Mouse (Mus musculus): ENCODE measurements around the gene Creb5. TPM values are rescaled to one million over a fixed set of nuclear protein-coding genes. Genes with fewer than 3 reads are reported as not detected.

Creb5 gene
- total RNA-seq, 1 experiment from 2014 or later: 3.4 TPM

DNA sequence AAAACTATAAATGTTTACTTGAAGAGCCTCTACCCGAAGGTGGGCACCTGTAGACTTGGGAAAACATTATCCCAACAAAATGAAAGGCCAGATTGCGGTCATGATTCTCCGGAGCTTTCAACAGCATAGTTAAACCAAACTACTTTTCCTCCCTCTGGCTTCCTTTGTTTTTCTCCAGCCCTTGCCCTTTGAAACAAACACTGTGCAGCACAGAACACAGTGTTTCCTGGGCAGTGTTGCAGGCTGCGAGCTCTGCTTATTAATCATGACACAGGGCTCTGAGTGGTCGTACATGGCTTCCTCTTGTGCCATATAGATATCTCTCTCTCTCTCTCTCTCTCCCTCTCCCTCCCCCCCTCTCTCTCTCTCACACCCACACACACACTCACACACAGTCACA is 206.8 kb downstream of the Creb5 start:
- DNase-seq: no peak

GRCm38 (mm10) chr6:53495667-53496066 is 208.6 kb downstream of the Creb5 start:
- DNase-seq: no peak

- DNase-seq: peak; percentile 65
Measured at GRCm38 (mm10) chr6:53496325-53496753, 209.3 kb downstream of the Creb5 start.

DNA sequence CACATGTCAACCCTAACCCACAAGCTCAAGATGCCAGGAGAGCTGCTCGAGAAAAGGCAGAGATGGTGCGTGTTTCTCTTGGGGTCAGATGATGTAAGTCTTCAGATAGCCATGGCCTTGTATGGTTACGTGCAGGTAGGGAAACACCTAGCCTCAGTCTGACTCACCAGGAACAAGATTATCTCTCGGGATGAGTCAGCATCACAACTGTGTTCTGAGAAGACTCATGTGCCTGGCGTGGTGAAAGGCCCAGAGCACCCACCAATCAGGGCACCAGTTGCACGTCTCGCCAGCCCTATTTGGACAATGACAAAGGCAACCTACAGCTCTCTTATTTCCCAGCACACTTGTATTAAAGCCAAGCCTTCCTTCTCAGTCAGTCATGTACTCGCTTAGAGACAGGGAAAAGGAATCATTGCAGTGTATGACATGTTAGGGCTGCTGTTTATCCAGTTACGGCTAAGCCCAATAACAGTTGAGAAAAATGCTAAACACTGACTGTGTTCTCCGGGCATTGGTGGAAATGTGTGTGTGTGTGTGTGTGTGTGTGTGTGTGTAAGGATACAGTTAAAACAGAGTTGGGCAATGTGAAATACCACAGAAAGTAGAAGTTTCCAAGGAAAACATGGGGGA is 210.9 kb downstream of the Creb5 start:
- DNase-seq: no peak

DNA sequence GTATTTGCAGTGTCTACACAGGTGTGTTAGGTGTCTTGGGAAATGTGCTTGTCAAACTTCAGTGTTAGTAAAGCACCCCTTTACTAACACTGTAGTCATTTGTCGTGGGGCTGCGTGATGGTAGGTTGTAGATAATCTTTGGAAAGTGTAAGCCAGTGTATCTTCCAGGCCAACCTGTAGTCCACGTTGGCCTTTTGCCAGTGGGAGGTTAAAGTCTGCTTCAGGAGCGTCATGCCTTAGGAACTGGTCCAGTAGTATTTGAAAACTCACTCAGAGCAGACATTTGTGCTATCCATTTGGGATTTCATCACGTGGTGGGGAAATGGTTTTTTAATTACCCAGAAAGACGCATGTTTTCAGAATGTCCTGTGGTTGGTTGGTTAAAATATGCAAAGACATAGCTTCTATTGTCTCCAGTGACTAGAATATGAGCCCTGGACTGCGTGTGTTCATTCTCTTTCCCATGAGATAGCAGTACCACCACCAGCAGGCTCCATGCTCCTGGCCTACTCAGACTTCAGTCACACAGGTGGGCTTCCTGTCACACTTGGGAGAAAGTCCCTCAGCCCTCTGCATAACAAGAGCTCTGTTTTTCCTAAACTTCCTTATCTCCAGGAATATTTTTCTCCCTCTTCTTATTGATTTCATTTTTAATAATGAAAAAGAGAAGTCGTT is 212.7 kb downstream of the Creb5 start:
- DNase-seq: no peak

- no peak for DNase-seq
Measured at GRCm38 (mm10) chr6:53501236-53501635, 214.2 kb downstream of the Creb5 start.

DNA sequence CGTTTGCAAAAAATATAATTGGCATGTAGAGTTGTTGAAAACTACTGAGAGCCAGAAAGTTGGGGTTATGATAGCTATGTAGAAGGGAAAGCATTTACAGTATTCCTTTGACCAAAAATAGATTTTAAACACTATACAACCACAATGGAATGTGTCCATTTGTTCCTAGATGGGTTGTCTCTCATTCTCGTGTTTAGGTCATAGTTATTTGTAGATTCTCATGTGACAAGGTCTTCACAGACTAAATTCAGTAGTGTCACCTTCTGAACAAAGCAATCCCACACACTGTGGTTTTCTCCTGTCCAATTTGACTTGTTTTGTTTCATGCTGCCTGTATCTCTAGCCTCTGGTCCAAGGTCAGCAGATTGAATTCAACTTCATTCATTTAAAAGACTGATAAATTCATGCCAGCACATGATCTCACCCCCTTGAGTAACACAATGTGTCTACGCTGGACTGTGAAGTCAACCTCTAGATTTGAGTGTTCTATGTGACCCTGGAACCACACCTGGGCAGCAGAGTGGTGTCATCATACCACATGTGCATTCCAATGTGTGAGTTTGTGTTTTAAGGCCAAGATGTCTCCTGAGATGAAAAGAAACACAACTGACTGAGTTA is 220.0 kb downstream of the Creb5 start:
- no peak for DNase-seq

GRCm38 (mm10) chr6:53508847-53509494 is 221.9 kb downstream of the Creb5 start:
- no peak for DNase-seq

DNA sequence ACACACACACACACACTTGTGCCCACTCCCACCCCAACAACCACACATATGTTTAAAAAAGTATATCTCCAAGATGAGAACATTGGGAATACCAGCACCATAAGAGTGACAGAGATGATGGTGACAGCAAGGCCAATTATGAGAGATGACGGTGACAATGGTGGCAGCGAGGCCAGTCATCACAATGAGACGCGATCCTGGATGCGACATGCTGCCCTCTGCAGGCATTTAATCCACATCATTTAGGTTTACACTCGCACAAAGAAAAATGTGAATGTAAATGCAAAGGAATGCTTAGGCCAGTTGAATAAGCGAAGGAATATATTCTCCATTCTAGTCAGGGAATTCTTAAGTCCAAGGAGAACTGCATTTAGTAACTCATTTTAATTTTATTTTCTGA is 222.9 kb downstream of the Creb5 start:
- no peak for DNase-seq

GRCm38 (mm10) chr6:53512226-53512625 is 225.2 kb downstream of the Creb5 start:
- DNase-seq: no peak

GRCm38 (mm10) chr6:53513380-53513779 is 226.3 kb downstream of the Creb5 start:
- no peak for DNase-seq

GRCm38 (mm10) chr6:53514862-53515261 is 227.8 kb downstream of the Creb5 start:
- DNase-seq: no peak

- DNase-seq: no peak
Measured at GRCm38 (mm10) chr6:53515611-53516010, 228.5 kb downstream of the Creb5 start.

DNA sequence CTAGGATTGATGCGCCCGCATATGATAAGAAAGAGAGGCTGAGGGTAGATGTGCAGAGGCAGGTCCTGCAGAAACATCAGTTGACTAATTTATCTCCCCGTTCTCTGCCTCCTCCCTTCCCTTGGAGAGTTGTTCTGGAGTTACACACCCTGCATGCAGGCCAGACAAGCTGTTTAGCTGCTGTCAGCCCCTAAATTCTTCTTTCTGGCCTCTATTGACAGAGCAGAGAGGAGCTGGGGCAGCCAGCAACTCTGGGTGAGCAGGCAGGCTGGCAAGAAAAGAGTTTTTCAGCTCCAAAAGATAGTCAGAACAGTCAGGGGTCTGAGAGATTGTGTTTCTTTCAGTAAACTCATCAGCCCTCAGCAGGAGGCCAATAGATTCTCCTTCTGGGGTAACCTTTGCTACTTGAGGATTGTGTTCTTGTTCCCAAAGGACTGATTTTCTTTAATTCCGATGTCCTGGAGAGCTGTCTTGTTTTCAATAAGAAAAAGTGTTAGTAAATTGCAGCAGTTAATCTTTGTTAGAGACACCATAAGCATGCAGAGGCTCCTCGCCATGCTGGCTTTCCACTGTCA is 230.4 kb downstream of the Creb5 start:
- no peak for DNase-seq

DNA sequence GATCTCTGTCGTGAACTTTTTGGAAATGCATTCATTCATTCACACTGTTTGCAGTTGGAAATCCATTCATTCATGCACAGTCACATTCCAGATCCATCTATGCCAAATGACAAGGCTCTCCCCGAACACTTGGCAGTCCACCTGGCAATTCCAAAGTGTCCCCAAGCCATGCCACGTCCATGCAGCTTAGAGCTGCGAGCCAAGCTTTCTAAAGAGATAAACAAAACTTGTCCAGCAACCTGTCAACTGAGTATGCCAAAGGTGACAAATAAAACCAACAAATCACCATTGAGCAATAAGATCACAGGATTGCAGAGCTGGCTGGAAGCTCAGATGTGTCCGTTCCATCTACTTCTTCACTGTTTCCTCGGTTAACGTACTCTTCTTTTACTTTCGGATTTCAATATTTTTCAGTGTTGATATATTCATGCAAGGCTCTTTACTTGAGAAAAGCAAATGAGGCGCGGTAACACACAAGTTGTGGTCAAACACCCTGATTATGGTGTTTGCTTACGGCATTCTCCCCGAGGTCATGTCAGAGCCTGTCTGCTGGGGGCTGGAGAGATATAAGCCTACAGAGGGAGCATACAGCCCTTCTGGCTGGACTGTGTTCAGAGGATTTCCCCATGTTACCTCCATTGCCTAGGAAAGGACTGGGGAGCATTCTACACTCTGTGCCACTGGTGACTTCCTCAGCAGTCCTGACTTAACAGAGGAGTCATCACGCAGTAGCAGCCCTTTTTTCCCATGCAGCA is 236.8 kb downstream of the Creb5 start:
- peak; percentile 41 for DNase-seq

GRCm38 (mm10) chr6:53526460-53526859 is 239.4 kb downstream of the Creb5 start:
- DNase-seq: no peak

DNA sequence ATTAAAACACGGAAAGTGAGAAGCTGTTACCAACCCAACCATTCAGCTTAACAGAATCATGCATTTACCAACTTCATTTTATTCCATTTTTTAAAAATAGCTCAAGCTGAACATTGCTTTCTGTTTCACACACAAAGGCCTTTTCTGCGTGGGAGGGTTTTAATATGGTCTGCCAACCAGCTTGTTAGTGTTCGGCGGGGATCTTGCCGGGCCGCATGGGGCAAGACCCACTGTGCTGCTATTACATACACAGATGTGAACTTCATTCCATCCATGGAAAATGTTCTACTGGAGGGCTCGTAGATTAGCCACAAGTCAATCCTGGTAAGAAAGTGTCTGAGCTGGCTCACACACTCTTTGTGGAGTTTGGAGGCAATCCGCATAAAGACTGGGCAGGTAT is 243.7 kb downstream of the Creb5 start:
- no peak for DNase-seq

DNA sequence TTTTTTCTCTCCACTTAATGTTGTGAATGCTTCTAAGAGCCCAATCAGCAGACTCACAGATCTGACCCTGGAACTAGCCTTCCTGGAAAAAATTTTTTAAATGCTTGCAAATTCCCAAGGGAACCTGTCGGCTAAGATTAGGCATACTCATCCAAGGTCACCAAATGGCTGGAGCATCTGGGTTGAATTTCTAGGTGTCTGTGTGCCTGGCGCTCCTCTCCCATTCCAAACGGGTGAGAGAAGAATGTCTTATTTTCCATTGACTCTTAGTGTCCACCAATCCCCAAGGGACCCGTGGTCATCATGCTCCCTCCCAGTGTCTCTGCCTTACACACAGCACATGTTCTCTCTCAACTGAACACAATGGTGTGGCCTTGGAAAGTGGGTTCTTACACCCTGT is 244.4 kb downstream of the Creb5 start:
- no peak for DNase-seq

DNA sequence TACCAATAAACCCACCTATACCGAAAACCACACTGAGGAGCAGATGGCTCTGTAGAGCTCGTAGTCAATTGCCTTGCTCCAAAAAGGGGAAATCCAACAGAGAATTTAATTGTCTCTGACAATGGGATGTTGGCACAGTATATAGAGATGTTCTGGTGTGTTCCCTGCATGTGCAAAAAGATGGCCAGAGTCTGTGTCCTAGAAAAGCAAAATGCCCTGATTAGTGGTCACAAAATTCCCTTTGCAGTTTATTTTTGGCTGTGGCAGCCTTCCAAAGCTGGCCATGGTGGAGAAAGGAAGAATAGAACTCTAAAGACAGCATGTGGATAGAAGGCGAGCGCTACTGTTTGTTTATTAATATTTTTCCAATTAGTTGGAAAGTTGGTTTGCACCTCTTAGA is 250.5 kb downstream of the Creb5 start:
- no peak for DNase-seq

- no peak for DNase-seq
Measured at GRCm38 (mm10) chr6:53541798-53542197, 254.7 kb downstream of the Creb5 start.

GRCm38 (mm10) chr6:53545483-53545900 is 258.4 kb downstream of the Creb5 start:
- DNase-seq: no peak

DNA sequence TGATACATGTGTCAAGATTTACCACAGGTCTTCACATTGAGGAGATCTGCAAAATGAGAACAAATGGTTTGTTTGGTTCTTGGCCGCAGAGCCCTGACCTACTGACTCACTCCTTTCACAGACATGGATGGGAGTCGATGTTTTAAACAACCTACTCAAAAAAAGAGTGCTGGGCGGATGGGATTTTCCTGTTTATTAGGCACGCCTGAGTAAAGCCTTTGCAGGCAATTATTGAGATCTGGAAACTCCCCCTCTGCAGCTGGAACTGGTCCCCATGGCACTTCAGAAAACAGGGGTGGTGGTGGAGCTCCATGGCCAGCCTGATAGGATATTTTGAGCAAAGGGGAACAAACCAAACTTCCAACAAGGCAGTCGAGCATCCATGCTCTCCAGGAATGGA is 258.9 kb downstream of the Creb5 start:
- DNase-seq: no peak
